Mouse (Mus musculus): ENCODE results near the gene Tmem151a. TPM values are rescaled to one million over a fixed set of nuclear protein-coding genes. Genes with fewer than 3 reads are reported as not detected.
A peak's percentile ranks its signal among the peaks of the same experiment; 100 is the strongest.

Tmem151a gene
- polyA plus RNA-seq, 1 experiment from 2014 or later: 2.8 TPM

GRCm38 (mm10) chr19:5073518-5073917, 11.8 kb downstream of the Tmem151a start:
- Histone ChIP-seq H3K36me3 (no peaks in the 10 kb centered on the region), H3K4me2 (peak overlapping the region; percentile 99; the same call in 1 of the 2 replicates), H3K9ac (replicated peaks) (no peak overlapping the region), H3K9me3 (no peaks in the 10 kb centered on the region), H3K27me3 (peaks cover 13% of the 10 kb centered on the region), H3K4me1 (replicated peaks) (peaks cover 37% of the 10 kb centered on the region), H3K4me3 (replicated peaks) (no peak overlapping the region), H3K27ac (no peak overlapping the region)
- ATAC-seq (ENCODE audit: insufficient number of reproducible peaks, insufficient read depth, low FRiP score, low TSS enrichment, low read depth): no peak
- 39% methylated on average over 5 of the region's 5 CpGs for WGBS

GRCm38 (mm10) chr19:5073028-5073427, 12.3 kb downstream of the Tmem151a start:
- ATAC-seq (ENCODE audit: insufficient number of reproducible peaks, insufficient read depth, low FRiP score, low TSS enrichment, low read depth): peak; percentile 16; the same call in 1 of the 2 replicates
- H3K9ac ChIP-seq (replicated peaks): no peak overlapping the region
- peak overlapping the region; percentile 99 for H3K27ac ChIP-seq
- peak overlapping the region; percentile 69 for H3K4me3 ChIP-seq (replicated peaks)
- H3K36me3 ChIP-seq: no peaks in the 10 kb centered on the region
- WGBS: under 1% methylated on average over 15 of the region's 15 CpGs
- H3K9me3 ChIP-seq: no peaks in the 10 kb centered on the region
- H3K4me1 ChIP-seq (replicated peaks): peaks cover 41% of the 10 kb centered on the region
- H3K27me3 ChIP-seq: peaks cover 14% of the 10 kb centered on the region
- peak overlapping the region; percentile 99 for H3K4me2 ChIP-seq

GRCm38 (mm10) chr19:5072389-5073019, 12.8 kb downstream of the Tmem151a start:
- Histone ChIP-seq H3K4me1 (replicated peaks) (peaks cover 43% of the 10 kb centered on the region), H3K4me2 (peak overlapping the region; percentile 99), H3K27me3 (peaks cover 17% of the 10 kb centered on the region), H3K9ac (replicated peaks) (peak overlapping the region; percentile 27; the same call in 1 of the 2 replicates), H3K27ac (peak overlapping the region; percentile 99), H3K4me3 (replicated peaks) (peak overlapping the region; percentile 69), H3K36me3 (no peaks in the 10 kb centered on the region), H3K9me3 (no peaks in the 10 kb centered on the region)
- peak; percentile 7; the same call in 1 of the 2 replicates for ATAC-seq (ENCODE audit: insufficient number of reproducible peaks, insufficient read depth, low FRiP score, low TSS enrichment, low read depth)
- under 1% methylated on average over 20 of the region's 20 CpGs for WGBS

DNA sequence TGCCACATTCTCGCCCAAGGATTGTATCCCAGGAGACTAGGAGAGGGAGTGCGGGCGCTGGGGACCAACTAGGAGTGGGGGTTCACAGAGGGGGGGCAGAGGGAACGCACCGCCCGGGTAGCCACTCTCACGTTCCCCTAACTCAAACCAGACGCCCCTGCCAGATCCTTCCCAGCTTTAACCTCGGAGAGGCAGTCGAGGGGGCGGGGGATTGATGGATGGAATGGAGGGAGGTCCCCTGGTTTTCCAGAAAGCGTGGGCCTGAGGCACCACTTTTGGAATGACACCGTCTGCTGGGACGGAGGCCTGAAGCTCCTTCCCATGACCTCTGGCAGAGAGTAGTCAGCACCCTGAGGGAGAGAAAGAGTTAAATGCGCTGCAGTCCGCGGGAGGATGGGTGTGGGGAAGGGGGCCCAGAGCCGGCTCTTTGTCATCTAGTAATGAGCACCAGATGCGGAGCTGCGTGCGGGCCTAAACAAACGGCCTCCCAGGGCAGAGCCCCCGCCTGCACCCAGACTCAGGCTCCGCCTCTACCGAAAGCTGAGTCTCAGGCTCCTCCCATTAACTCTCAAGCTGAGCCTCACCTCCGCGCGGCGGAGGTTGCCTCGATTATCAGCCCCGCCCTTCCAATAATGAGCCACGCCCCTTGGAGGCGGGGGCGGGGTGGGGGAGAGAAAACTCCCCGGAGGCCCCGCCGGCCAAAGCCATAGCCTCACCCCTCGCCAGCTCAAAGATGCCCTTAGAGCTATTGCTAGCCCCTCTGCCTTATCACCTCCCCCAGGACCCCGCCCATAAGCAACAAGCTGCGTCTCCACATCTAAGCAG, 13.6 kb downstream of the Tmem151a start:
- H3K4me2 ChIP-seq: peak overlapping the region; percentile 99
- peak overlapping the region; percentile 69 for H3K4me3 ChIP-seq (replicated peaks)
- no peaks in the 10 kb centered on the region for H3K9me3 ChIP-seq
- under 1% methylated on average over 40 of the region's 40 CpGs for WGBS
- peak overlapping the region; percentile 55 for H3K9ac ChIP-seq (replicated peaks)
- peak overlapping the region; percentile 99 for H3K27ac ChIP-seq
- peaks cover 17% of the 10 kb centered on the region for H3K27me3 ChIP-seq
- H3K4me1 ChIP-seq (replicated peaks): peaks cover 50% of the 10 kb centered on the region
- no peaks in the 10 kb centered on the region for H3K36me3 ChIP-seq
- ATAC-seq (ENCODE audit: insufficient number of reproducible peaks, insufficient read depth, low FRiP score, low TSS enrichment, low read depth): peak; percentile 85

DNA sequence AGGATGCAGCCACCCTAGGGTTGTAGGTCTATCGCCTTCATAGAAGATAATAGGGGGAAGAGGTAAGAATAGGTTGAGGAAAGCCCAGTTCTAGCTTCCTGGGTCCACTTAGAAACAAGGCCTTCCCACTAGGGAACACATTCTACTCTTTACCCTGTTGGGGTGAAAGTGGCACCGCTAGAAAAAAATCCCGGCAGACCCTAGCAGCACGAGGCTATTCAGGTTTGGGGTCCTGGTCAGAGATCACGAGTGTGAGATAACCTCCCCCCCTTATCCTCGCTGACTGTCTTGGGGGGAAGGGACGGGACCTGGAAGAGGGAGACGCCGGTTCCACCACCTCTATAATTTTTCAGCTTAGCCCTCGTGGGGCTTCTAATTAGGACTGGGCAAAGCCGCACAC, 14.3 kb downstream of the Tmem151a start:
- no peak for ATAC-seq (ENCODE audit: insufficient number of reproducible peaks, insufficient read depth, low FRiP score, low TSS enrichment, low read depth)

GRCm38 (mm10) chr19:5069978-5070377, 15.4 kb downstream of the Tmem151a start:
- ATAC-seq (ENCODE audit: insufficient number of reproducible peaks, insufficient read depth, low FRiP score, low TSS enrichment, low read depth): no peak
- H3K4me2 ChIP-seq: peak overlapping the region; percentile 99
- no peaks in the 10 kb centered on the region for H3K36me3 ChIP-seq
- no peak overlapping the region; the same call in 1 of the 2 replicates for H3K9ac ChIP-seq (replicated peaks)
- peaks cover 59% of the 10 kb centered on the region for H3K4me1 ChIP-seq (replicated peaks)
- peaks cover 17% of the 10 kb centered on the region for H3K27me3 ChIP-seq
- H3K27ac ChIP-seq: peak overlapping the region; percentile 99
- 75% methylated on average over 7 of the region's 7 CpGs for WGBS
- peak overlapping the region; percentile 69 for H3K4me3 ChIP-seq (replicated peaks)
- no peaks in the 10 kb centered on the region for H3K9me3 ChIP-seq

More for the DNA sequence above, 14.3 kb downstream of the Tmem151a start:
- Histone ChIP-seq H3K4me2 (peak overlapping the region; percentile 99), H3K9me3 (no peaks in the 10 kb centered on the region), H3K4me1 (replicated peaks) (peaks cover 52% of the 10 kb centered on the region), H3K27ac (peak overlapping the region; percentile 99), H3K4me3 (replicated peaks) (peak overlapping the region; percentile 69), H3K9ac (replicated peaks) (peak overlapping the region; percentile 55), H3K36me3 (no peaks in the 10 kb centered on the region), H3K27me3 (peaks cover 17% of the 10 kb centered on the region)
- WGBS: 2% methylated on average over 11 of the region's 11 CpGs

DNA sequence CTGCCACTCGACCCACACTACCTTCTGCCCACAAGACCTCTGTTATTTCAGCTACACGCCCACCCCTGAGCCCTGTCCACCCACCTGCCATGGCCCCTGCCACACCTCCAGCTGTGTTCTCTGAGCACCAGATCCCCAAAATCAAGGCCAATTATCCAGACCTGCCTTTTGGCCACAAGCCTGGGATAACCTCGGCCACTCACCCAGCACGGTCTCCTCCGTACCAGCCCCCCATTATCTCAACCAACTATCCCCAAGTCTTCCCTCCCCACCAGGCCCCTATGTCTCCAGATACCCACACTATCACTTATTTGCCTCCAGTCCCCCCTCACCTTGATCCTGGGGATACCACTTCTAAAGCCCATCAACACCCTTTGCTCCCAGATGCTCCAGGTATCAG, 15.8 kb downstream of the Tmem151a start:
- no peak for ATAC-seq (ENCODE audit: insufficient number of reproducible peaks, insufficient read depth, low FRiP score, low TSS enrichment, low read depth)
- peak overlapping the region; percentile 69 for H3K4me3 ChIP-seq (replicated peaks)
- H3K9ac ChIP-seq (replicated peaks): no peak overlapping the region; the same call in 1 of the 2 replicates
- peaks cover 62% of the 10 kb centered on the region for H3K4me1 ChIP-seq (replicated peaks)
- peak overlapping the region; percentile 99; the same call in 1 of the 2 replicates for H3K27ac ChIP-seq
- 67% methylated on average over 5 of the region's 5 CpGs for WGBS
- H3K36me3 ChIP-seq: no peaks in the 10 kb centered on the region
- H3K4me2 ChIP-seq: peak overlapping the region; percentile 99
- H3K27me3 ChIP-seq: peaks cover 15% of the 10 kb centered on the region
- no peaks in the 10 kb centered on the region for H3K9me3 ChIP-seq

DNA sequence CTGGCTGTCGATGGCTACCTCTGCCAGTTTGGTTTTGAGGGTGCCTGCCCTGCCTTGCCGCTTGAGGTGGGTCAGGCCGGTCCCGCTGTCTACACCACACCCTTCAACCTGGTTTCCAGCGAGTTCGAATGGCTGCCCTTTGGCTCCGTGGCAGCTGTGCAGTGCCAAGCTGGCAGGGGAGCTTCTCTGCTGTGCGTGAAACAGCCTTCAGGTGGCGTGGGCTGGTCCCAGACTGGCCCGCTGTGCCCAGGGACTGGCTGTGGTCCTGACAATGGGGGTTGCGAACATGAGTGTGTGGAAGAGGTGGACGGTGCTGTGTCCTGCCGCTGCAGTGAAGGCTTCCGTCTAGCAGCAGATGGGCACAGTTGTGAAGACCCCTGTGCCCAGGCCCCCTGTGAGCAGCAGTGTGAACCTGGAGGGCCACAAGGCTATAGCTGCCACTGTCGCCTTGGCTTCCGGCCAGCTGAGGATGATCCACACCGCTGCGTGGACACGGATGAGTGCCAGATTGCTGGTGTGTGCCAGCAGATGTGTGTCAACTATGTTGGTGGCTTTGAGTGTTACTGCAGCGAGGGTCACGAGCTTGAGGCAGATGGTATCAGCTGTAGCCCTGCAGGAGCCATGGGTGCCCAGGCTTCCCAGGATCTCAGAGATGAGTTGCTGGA, 16.6 kb downstream of the Tmem151a start:
- Histone ChIP-seq H3K27me3 (peaks cover 9% of the 10 kb centered on the region), H3K4me1 (replicated peaks) (peaks cover 64% of the 10 kb centered on the region), H3K4me2 (peak overlapping the region; percentile 99), H3K36me3 (no peaks in the 10 kb centered on the region), H3K9ac (replicated peaks) (peak overlapping the region; percentile 86), H3K9me3 (no peaks in the 10 kb centered on the region), H3K27ac (peak overlapping the region; percentile 99), H3K4me3 (replicated peaks) (peak overlapping the region; percentile 69)
- WGBS: 38% methylated on average over 21 of the region's 21 CpGs
- ATAC-seq (ENCODE audit: insufficient number of reproducible peaks, insufficient read depth, low FRiP score, low TSS enrichment, low read depth): no peak

GRCm38 (mm10) chr19:5067867-5068569, 17.3 kb downstream of the Tmem151a start, which contains the start of gene Cd248:
Gene Cd248 (plus strand): TSS chr19:5068078.
- H3K9me3 ChIP-seq: no peaks in the 10 kb centered on the region
- WGBS: 1% methylated on average over 55 of the region's 56 CpGs
- ATAC-seq (ENCODE audit: insufficient number of reproducible peaks, insufficient read depth, low FRiP score, low TSS enrichment, low read depth): peak; percentile 46
- peak within 1 kb of the TSS; percentile 86 for H3K9ac ChIP-seq (replicated peaks)
- peaks cover 62% of the 10 kb centered on the region for H3K4me1 ChIP-seq (replicated peaks)
- H3K27me3 ChIP-seq: peaks cover 9% of the 10 kb centered on the region
- no peaks in the 10 kb centered on the region for H3K36me3 ChIP-seq
- H3K27ac ChIP-seq: peak within 1 kb of the TSS; percentile 99
- H3K4me3 ChIP-seq (replicated peaks): peak within 1 kb of the TSS; percentile 69
- H3K4me2 ChIP-seq: peak within 1 kb of the TSS; percentile 99

DNA sequence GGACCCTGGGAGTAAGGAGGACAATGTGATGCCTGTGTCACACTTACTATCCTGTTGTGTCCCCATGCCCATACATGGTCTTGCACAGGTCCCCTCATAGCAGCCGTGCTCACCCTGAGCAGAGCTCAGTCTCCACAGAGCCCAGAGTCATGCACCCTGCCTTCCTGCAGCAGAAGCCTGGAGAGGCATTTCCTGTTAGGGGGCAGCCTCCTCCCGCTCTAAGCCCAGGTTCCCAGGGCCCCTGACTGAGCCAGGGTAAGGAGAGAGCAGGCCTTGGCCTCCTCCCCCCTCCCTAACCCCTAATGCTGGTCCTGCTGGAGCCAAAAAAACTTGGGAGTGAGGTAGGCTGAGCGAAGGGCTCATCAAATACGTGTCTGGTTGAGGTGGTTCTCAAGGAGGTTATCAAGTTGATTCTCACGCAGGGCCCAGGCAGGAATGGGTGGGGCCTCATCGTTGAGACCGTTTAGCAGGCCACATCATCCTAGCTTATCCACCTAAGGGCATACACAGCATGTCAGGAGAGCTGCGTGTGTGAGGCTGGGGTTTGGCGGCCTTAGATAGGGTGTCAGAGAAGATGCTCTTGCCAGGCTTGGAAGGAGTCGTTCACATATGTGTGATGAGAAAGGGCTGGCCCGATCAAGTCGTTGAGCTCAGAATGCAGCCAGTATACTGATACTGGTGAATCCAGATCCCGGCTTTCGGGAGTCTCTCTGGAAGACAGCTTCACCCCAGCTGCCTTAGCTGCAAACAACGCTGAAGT, 18.1 kb downstream of the Tmem151a start:
- Histone ChIP-seq H3K4me2 (peak overlapping the region; percentile 99), H3K27me3 (peaks cover 9% of the 10 kb centered on the region), H3K9ac (replicated peaks) (peak overlapping the region; percentile 86), H3K4me1 (replicated peaks) (peaks cover 57% of the 10 kb centered on the region), H3K27ac (peak overlapping the region; percentile 99), H3K4me3 (replicated peaks) (peak overlapping the region; percentile 69), H3K36me3 (no peaks in the 10 kb centered on the region), H3K9me3 (no peaks in the 10 kb centered on the region)
- 3% methylated on average over 15 of the region's 15 CpGs for WGBS
- 0 out of 2 replicates have a peak, but pooled peaks have one; percentile 4 for ATAC-seq (ENCODE audit: insufficient number of reproducible peaks, insufficient read depth, low FRiP score, low TSS enrichment, low read depth)

Measured in limb, embryonic 12.5 days (tissue).